Mouse (Mus musculus): ENCODE data around the gene Gstz1.

DNA sequence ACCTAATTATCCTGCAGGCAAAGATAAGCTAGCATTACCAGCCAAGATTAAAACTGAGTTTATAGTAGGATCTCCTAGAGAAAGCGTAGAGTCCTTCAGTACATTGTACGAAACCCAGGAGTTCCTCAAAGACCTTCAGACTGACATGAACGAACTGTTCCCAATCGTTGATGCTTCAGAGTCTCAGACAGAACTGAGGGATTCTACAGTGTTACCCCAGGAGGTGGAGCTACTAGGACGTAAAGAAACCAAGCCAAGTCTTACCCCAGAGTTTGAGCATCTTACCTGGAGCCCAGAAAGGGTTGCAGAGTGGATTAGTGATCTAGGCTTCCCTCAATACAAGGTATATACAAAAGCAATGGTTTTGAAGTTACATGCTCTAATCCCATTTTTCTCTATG is 54.7 kb downstream of the Gstz1 start:
- TF ChIP-seq CTCF (IDR thresholded peaks at IDR 0.05; ENCODE audit: low read depth) (peak; percentile 48), EP300 (optimal IDR thresholded peaks at IDR 0.05) (no peak)

Data from stomach, postnatal 0 days (tissue).